Mouse (Mus musculus) c-Kit-positive CD71-negative TER-119-negative erythroid progenitor cells, embryonic 14.5 days (primary cell): Measurements from ENCODE around the gene Dlst.
"Not testable (repeated sequence)": the region's sequence is repeated elsewhere in the genome, so short reads cannot be mapped to it uniquely, and the experiment has no call there.

ENCODE experiments used
- DNase-seq: peaks from one replicate; pipeline ENCODE4 v3.0.0-alpha.2; 2013; ENCODE audit warnings: low read depth

Dlst gene

GRCm38 (mm10) chr12:85115678-85116077, 5.0 kb downstream of the Dlst start:
- no peak for DNase-seq

- DNase-seq: no peak
These were observed 11.3 kb downstream of the Dlst start for GRCm38 (mm10) chr12:85121806-85122459.

- DNase-seq: no peak
These were observed 12.5 kb downstream of the Dlst start for GRCm38 (mm10) chr12:85123108-85123530.

GRCm38 (mm10) chr12:85123645-85124044, 13.0 kb downstream of the Dlst start:
- no peak for DNase-seq

GRCm38 (mm10) chr12:85124751-85125150, 14.1 kb downstream of the Dlst start:
- DNase-seq: no peak

- no peak for DNase-seq
These were observed 16.5 kb downstream of the Dlst start for GRCm38 (mm10) chr12:85126986-85127603.

GRCm38 (mm10) chr12:85129426-85129978, 18.9 kb downstream of the Dlst start:
- DNase-seq: no peak

GRCm38 (mm10) chr12:85131361-85131760, 20.7 kb downstream of the Dlst start:
- no peak for DNase-seq

- no peak for DNase-seq
These were observed 23.6 kb downstream of the Dlst start for GRCm38 (mm10) chr12:85134043-85134794.

GRCm38 (mm10) chr12:85135513-85136470, 25.2 kb downstream of the Dlst start:
- DNase-seq: no peak

- DNase-seq: no peak
These were observed 26.0 kb downstream of the Dlst start for GRCm38 (mm10) chr12:85136627-85137026.

- no peak for DNase-seq
These were observed 29.5 kb downstream of the Dlst start for GRCm38 (mm10) chr12:85140036-85140701.

- no peak for DNase-seq
These were observed 30.5 kb downstream of the Dlst start for GRCm38 (mm10) chr12:85141096-85141495.

GRCm38 (mm10) chr12:85142803-85143202, 32.2 kb downstream of the Dlst start:
- DNase-seq: peak; percentile 86

- not testable (repeated sequence) for DNase-seq
These were observed 33.6 kb downstream of the Dlst start for GRCm38 (mm10) chr12:85144276-85144675.

GRCm38 (mm10) chr12:85144821-85145220, 34.2 kb downstream of the Dlst start:
- DNase-seq: no peak

GRCm38 (mm10) chr12:85145630-85146029, 35.0 kb downstream of the Dlst start:
- no peak for DNase-seq

GRCm38 (mm10) chr12:85146355-85146754, 35.7 kb downstream of the Dlst start:
- DNase-seq: no peak

- DNase-seq: no peak
These were observed 36.2 kb downstream of the Dlst start for GRCm38 (mm10) chr12:85146881-85147280.

- no peak for DNase-seq
These were observed 39.8 kb downstream of the Dlst start for GRCm38 (mm10) chr12:85150321-85151001.
